ENCODE assay signal across 13 mouse cellular contexts in the genomic region with DNA sequence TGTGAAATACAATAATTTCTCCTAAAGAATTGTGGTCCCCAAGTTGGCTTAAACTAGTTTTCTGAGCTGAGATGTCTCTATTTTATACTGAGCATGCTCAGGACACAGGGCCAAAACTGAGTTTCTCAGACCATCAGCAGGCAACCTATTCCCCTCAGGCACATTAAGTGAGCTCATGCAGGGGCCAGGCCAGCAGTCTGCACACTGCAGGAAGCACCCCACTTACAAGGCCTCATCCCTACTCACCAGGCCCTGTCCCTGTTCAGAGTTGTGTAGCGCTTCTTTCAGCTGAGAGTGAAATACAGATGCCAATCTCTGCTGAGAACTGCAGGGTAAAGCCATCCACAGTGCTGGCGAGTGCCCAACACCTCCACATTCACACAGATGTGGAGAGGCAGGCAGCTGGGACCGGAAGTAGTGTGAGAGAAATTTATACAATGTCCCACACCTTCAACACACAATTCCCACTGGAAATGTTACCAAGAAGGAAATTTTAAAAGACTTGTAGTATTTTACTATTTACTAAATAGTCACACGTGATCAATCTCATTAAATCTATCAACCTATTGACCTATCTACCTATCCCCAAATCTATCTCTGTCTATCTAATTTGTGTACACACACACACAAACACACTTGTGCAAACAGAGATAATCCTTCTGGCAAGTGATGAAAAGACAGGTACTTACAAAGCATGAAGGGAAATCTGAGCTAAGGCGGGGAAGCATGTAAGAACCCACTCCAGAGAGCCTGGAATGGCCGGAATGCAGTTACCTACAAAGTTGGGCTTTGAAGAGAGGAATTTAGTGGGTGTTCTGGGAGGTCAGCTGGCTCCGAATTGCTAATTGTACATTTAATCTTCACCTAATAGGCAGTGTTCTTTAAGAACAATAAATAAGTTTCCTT. TPM values are rescaled to one million over a fixed set of nuclear protein-coding genes. Genes with fewer than 3 reads are reported as not detected.
A peak's percentile ranks its signal among the peaks of the same experiment; 100 is the strongest.
DNase-seq lines count a peak whose midpoint lies in the region; ATAC-seq and TF ChIP-seq lines count a peak whose summit lies in the region.
"Had no signal": no experiment of that assay in that cellular context is flagged by ENCODE, and none has a peak within 500 bp of the region (broad histone marks: within the 10 kb centered on the region; RNA-seq: fewer than 3 reads in every experiment).

No protein-coding gene starts in this region.

- no peak overlapping the region for H3K4me2 ChIP-seq in lung, embryonic 14.5 days
- H3K4me2 ChIP-seq: embryonic facial prominence, embryonic 12.5 days; heart, embryonic 12.5 days; liver, embryonic 11.5 days; midbrain, embryonic 12.5 days had no signal

- peaks cover 13% of the 10 kb centered on the region for H3K4me1 ChIP-seq in kidney, adult 2 months (ENCODE audit: control insufficient read depth, insufficient read depth, low read length)
- H3K4me1 ChIP-seq in lung, embryonic 14.5 days (ENCODE audit: insufficient read depth) = peaks cover 7% of the 10 kb centered on the region
- peaks cover 15% of the 10 kb centered on the region for H3K4me1 ChIP-seq in small intestine, adult 2 months (ENCODE audit: control insufficient read depth, insufficient read depth, insufficient read length, low read length)

- H3K27me3 ChIP-seq in kidney, adult 2 months (replicated peaks; ENCODE audit: control insufficient read depth, insufficient read depth, low read length) = no peaks in the 10 kb centered on the region
- no peaks in the 10 kb centered on the region for H3K27me3 ChIP-seq in lung, embryonic 14.5 days (ENCODE audit: insufficient read depth, low read length)
- H3K27me3 ChIP-seq in small intestine, adult 2 months (ENCODE audit: control insufficient read depth, insufficient read depth, low read length) = no peaks in the 10 kb centered on the region
- H3K27me3 ChIP-seq: embryonic facial prominence, embryonic 12.5 days; heart, embryonic 12.5 days; midbrain, embryonic 12.5 days had no signal

- WGBS in kidney, adult 2 months = 49% methylated on average over 7 of the region's 7 CpGs
- WGBS in lung, embryonic 14.5 days = 41% methylated on average over 7 of the region's 7 CpGs
- 32% methylated on average over 7 of the region's 7 CpGs for WGBS in small intestine, adult 2 months

- TF ChIP-seq CTCF in kidney, adult 2 months (conservative IDR thresholded peaks at IDR 0.05; ENCODE audit: insufficient read depth, insufficient read length, low read depth, low read length) = no peak
- no peak for TF ChIP-seq CTCF in lung, embryonic 14.5 days (IDR thresholded peaks at IDR 0.05; ENCODE audit: low read depth)
- TF ChIP-seq CTCF in small intestine, adult 2 months (IDR thresholded peaks at IDR 0.05; ENCODE audit: extremely low read depth, insufficient read length, insufficient replicate concordance, low read depth, low read length) = no peak

- no peak for TF ChIP-seq POLR2A in kidney, adult 2 months (IDR thresholded peaks at IDR 0.05; ENCODE audit: low read depth, low read length)
- no peak for TF ChIP-seq POLR2A in small intestine, adult 2 months (IDR thresholded peaks at IDR 0.05; ENCODE audit: low read depth, low read length)

- H3K27ac ChIP-seq in kidney, adult 2 months (ENCODE audit: insufficient read depth, low read depth, low read length) = peak overlapping the region; percentile 46; the same call in 1 of the 2 replicates
- peak overlapping the region; percentile 58 for H3K27ac ChIP-seq in lung, embryonic 14.5 days (ENCODE audit: low read depth)
- peak overlapping the region; percentile 97 for H3K27ac ChIP-seq in small intestine, adult 2 months (ENCODE audit: insufficient read depth, low read depth, low read length)
- H3K27ac ChIP-seq: embryonic facial prominence, embryonic 12.5 days; midbrain, embryonic 12.5 days had no signal

- no peak overlapping the region for H3K4me3 ChIP-seq in kidney, adult 2 months (ENCODE audit: insufficient read depth, low read depth, low read length)
- no peak overlapping the region for H3K4me3 ChIP-seq in lung, embryonic 14.5 days (ENCODE audit: low read depth, low read length)
- no peak overlapping the region for H3K4me3 ChIP-seq in small intestine, adult 2 months (ENCODE audit: low read depth, low read length)
- H3K4me3 ChIP-seq: embryonic facial prominence, embryonic 12.5 days; heart, embryonic 12.5 days; midbrain, embryonic 12.5 days had no signal

- peak; percentile 30 for DNase-seq in kidney, adult 2 months
- no peak for DNase-seq in kidney, adult 11 months
- peak; percentile 47 for DNase-seq in gastrocnemius, postnatal 14 days
- peak; percentile 56 for DNase-seq in lung, embryonic 14.5 days
- no peak for DNase-seq in cerebellum, adult 18-20 months
- DNase-seq: cerebellum, adult 9-11 months had no signal

- H3K36me3 ChIP-seq in kidney, adult 2 months (ENCODE audit: control insufficient read depth, insufficient read depth, low read length) = no peaks in the 10 kb centered on the region
- no peaks in the 10 kb centered on the region for H3K36me3 ChIP-seq in lung, embryonic 14.5 days (ENCODE audit: insufficient read depth)
- no peaks in the 10 kb centered on the region for H3K36me3 ChIP-seq in small intestine, adult 2 months (ENCODE audit: control insufficient read depth, insufficient read depth, low read length)
- H3K36me3 ChIP-seq: G1E; midbrain, embryonic 12.5 days had no signal

- no peak overlapping the region for H3K9ac ChIP-seq in lung, embryonic 14.5 days
- H3K9ac ChIP-seq: embryonic facial prominence, embryonic 12.5 days; heart, embryonic 12.5 days; midbrain, embryonic 12.5 days had no signal

- peak; percentile 63 for ATAC-seq in lung, embryonic 14.5 days (ENCODE audit: insufficient read depth)
- ATAC-seq in megakaryocyte, adult 5-6 weeks (ENCODE audit: poor library complexity, severe bottlenecking) = no peak

- intact Hi-C loops in gastrocnemius, postnatal 14 days (cut with DNase I; ENCODE audit: low total_unique reads) = no loop called here

- no peaks in the 10 kb centered on the region for H3K9me3 ChIP-seq in lung, embryonic 14.5 days (ENCODE audit: low read depth, low read length)
- H3K9me3 ChIP-seq: embryonic facial prominence, embryonic 12.5 days; heart, embryonic 12.5 days; midbrain, embryonic 12.5 days had no signal

RNA-seq across cellular contexts. Expression of gene Mb21d2, which starts 22.9 kb away (rescaled TPM):
- 14.7 and 17.9 TPM in 2 replicates for polyA plus RNA-seq in kidney, adult 2 months (2012; rRNA removed)
- total RNA-seq in gastrocnemius, postnatal 14 days (2021) = 1 to 10 TPM; 6.2 to 7.1 TPM
- polyA plus RNA-seq in lung, embryonic 14.5 days (2014; fragmentation: Nextera tagmentation; extraction: Ambion mirVana) = 7.3 and 9.6 TPM in 2 replicates
- polyA plus RNA-seq in small intestine, adult 2 months (2012; rRNA removed) = 6.1 and 15.9 TPM in 2 replicates
- not detected in 2 replicates for total RNA-seq in megakaryocyte, adult 5-6 weeks (2015)
- not detected in 2 replicates for total RNA-seq in megakaryocyte, adult 5-6 weeks (2017)
- total RNA-seq: G1E had no signal
- polyA plus RNA-seq: G1E had no signal

Comparison
In these comparisons a context has a peak if more than half of its experiments do, and no peak if none do; other contexts are left out.
1. DNase-seq: peak in kidney, adult 2 months (single experiment), gastrocnemius, postnatal 14 days (single experiment) and lung, embryonic 14.5 days (single experiment); none in kidney, adult 11 months (single experiment) and cerebellum, adult 18-20 months (0 of 2).
2. H3K27ac ChIP-seq: peak in every context shown above with its lines; median percentile 97 in small intestine, adult 2 months; 58 in lung, embryonic 14.5 days; 46 in kidney, adult 2 months.